Mouse (Mus musculus) frontal cortex, adult 2 months (tissue): ENCODE results near the gene Atad5. TPM values are rescaled to one million over a fixed set of nuclear protein-coding genes. Genes with fewer than 3 reads are reported as not detected.

Experiments used
- DNase-seq, 2 experiments: peaks; one replicate each; pipeline ENCODE4 v3.0.0; 2022; ENCODE audit warnings: low spot score in 1 of 2; ENCODE audit errors: extremely low spot score in 1 of 2
- polyA plus RNA-seq: library from polyadenylated mRNA; depleted of rRNA; stranded (reverse); fragments of >200 nt; gene quantifications from 2 replicates; pipeline ENCODE4 v1.2.3, GENCODE M21; 2012

The Atad5 gene
- polyA plus RNA-seq, 1 experiment, result 4.4 TPM

GRCm38 (mm10) chr11:80080826-80081728 lies 8.1 kb upstream of the Atad5 start, which contains the start of gene Crlf3:
Crlf3 (minus strand) TSS chr11:80080991.
- peak; percentile 69 to 87 for DNase-seq

- DNase-seq, result no peak
These were observed 7.3 kb upstream of the Atad5 start for GRCm38 (mm10) chr11:80081786-80082319.

GRCm38 (mm10) chr11:80085356-80086055 lies 3.7 kb upstream of the Atad5 start:
- no peak for DNase-seq

DNA sequence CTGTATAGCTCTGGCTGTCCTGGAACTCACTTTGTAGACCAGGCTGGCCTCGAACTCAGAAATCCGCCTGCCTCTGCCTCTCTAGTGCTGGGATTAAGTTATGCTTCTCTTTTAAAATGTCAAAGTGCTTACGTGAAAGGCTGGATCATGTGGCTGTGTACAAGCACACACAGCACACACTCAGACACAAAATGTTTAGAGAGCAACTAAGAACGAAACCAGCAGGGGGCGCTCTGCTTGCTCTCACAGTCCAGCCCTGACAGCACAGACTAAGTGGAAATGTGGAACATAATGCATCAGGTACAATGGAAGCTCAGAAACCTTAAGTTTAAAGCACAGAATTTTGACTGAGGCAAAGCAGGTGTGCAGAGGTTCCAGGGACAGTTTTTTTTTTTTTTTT lies 2.4 kb upstream of the Atad5 start:
- DNase-seq, result peak; percentile 65 to 91

DNA sequence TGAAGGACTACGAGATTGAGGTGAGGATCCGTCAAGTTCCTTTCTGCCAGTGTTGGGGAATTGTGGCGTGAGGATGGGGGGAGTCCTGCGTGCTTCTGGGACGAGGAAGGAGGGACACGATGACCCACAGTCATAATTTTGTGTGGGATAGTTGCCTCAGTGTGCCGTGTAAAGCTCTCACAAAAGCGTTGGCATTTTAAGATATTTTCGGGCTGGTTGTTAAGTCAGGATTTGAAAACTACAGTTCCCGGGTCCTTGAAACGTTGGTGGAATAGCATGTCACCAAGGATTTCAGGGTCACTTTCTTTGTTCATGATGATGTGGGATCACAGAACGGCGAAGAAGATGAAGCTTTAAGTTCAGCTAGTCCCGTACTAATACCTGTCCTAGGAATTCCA lies 616 bp downstream of the Atad5 start:
- DNase-seq, result no peak

DNA sequence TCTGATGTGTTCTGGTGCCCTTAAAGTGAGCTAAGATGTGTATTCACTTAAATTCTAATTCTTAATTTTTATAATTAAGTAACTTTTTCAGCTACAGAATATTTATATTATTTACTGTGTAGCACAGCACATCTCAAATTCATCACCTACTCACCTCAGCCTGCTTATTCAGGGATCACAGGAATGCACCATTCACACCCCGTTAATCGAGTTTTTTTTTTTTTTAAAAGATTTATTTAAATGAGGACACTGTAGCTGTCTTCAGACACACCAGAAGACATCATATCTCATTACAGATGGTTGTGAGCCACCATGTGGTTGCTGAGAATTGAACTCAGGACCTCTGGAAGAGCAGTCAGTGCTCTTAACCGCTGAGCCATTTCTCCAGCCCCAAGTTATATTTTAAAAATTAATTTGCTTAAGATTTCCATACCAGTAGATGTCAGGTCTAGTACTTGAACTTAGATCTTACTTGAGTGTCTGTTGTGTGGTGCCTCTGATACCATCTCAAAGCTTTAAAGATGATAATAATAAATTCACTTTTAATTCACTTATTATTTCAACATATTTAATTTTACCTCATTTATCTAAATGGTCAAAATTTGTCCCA lies 1.5 kb downstream of the Atad5 start:
- no peak for DNase-seq

- DNase-seq, result no peak
These were observed 9.3 kb downstream of the Atad5 start for GRCm38 (mm10) chr11:80098444-80099056.

- no peak for DNase-seq
These were observed 12.1 kb downstream of the Atad5 start for GRCm38 (mm10) chr11:80101298-80101697.

DNA sequence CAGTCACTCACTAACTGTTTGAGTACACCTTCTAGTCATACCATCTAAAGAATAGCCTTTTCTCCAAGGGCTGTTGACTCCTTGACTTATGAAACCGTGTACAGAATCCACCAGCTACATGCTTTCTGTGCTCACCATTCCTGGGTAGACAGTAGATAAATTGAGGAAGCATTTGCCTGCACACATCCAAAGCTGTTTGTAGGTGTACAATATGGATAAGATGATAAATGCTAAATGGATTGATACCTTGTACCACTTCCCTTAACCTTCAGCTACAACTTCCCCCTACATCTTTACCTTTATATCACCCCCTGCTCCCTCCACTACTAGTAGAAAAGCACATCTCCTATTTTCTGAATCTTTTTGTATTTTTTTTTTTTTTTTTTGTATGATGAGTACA lies 15.2 kb downstream of the Atad5 start:
- no peak for DNase-seq

GRCm38 (mm10) chr11:80116411-80116810 lies 27.2 kb downstream of the Atad5 start:
- DNase-seq, result no peak

DNA sequence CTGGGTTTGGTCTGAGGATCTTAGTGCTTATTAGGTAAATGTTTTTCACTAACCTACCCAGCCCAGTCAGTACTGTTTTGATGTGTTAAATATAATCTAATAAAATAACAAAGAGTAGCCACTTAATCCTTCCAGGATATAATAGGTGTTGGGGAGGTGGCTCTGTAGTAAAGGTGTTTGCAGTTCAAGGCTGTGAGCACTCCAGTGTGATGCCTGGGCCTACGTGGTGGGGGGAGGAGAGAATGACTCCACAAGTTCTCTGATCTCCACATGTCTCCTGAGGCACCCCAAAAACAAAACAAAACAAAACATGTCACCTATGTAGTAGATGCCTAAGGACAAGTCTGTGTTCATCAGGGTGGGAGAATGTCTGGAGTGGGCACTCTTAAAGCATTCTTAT lies 42.9 kb downstream of the Atad5 start:
- no peak for DNase-seq

- DNase-seq, result no peak
These were observed 45.5 kb downstream of the Atad5 start for GRCm38 (mm10) chr11:80134744-80135143.

- DNase-seq, result no peak
These were observed 46.9 kb downstream of the Atad5 start for GRCm38 (mm10) chr11:80135954-80136683.

GRCm38 (mm10) chr11:80136786-80137185 lies 47.6 kb downstream of the Atad5 start:
- DNase-seq, result peak in 1 of 2 experiments; percentile 12

GRCm38 (mm10) chr11:80137773-80138172 lies 48.6 kb downstream of the Atad5 start:
- DNase-seq, result no peak

- DNase-seq, result peak; percentile 58 to 87
These were observed 52.8 kb downstream of the Atad5 start, which contains the start of gene Tefm for GRCm38 (mm10) chr11:80141825-80142521. Tefm (minus strand) TSS chr11:80142175.

- DNase-seq, result no peak
These were observed 53.7 kb downstream of the Atad5 start for GRCm38 (mm10) chr11:80142872-80143271.

- DNase-seq, result no peak
These were observed 56.6 kb downstream of the Atad5 start for GRCm38 (mm10) chr11:80145787-80146275.

- DNase-seq, result no peak
These were observed 58.5 kb downstream of the Atad5 start for GRCm38 (mm10) chr11:80147748-80148147.
